Mouse (Mus musculus) midbrain, postnatal 0 days (tissue): ENCODE results near the gene Rab4a. TPM values are rescaled to one million over a fixed set of nuclear protein-coding genes. Genes with fewer than 3 reads are reported as not detected.

Experiments
- ATAC-seq: fragments of 200-750 bp; cut with Nextera tagmentation; 2 replicates; pipeline ENCODE4 v1.8.0; 2017; ENCODE audit warnings: moderate number of reproducible peaks, mild to moderate bottlenecking, moderate TSS enrichment, moderate library complexity; ENCODE audit not compliant: low FRiP score
- DNase-seq: peaks from one replicate; pipeline ENCODE4 v3.0.0-alpha.2; 2015; ENCODE audit warnings: low spot score
- H3K27ac ChIP-seq: fragments of 300-500 bp; sonication (generic); 2 replicates; pipeline ENCODE4 v1.5.1; 2014; ENCODE audit warnings: low read depth, mild to moderate bottlenecking, low read length, mixed read lengths
- H3K27me3 ChIP-seq: fragments of 300-500 bp; sonication (generic); 2 replicates; pipeline ENCODE4 v1.6.1; 2014; ENCODE audit warnings: low read length, control low read depth, mixed read lengths; ENCODE audit not compliant: insufficient read depth
- H3K36me3 ChIP-seq: fragments of 300-500 bp; sonication (generic); 2 replicates; pipeline ENCODE4 v1.6.1; 2014; ENCODE audit warnings: low read length, control low read depth, mixed read lengths; ENCODE audit not compliant: insufficient read depth
- H3K4me1 ChIP-seq: fragments of 300-500 bp; sonication (generic); 2 replicates; pipeline ENCODE4 v1.6.1; 2014; ENCODE audit warnings: mild to moderate bottlenecking, control low read depth, antibody characterized with exemption, low read length, mixed read lengths; ENCODE audit not compliant: insufficient read depth
- H3K4me2 ChIP-seq: fragments of 300-500 bp; sonication (generic); 2 replicates; pipeline ENCODE4 v1.6.1; 2014; ENCODE audit warnings: low read depth, mild to moderate bottlenecking, low read length, mixed read lengths; ENCODE audit not compliant: poor library complexity, severe bottlenecking
- H3K4me3 ChIP-seq: fragments of 300-500 bp; sonication (generic); 2 replicates; pipeline ENCODE4 v1.5.1; 2014; ENCODE audit warnings: low read depth, mild to moderate bottlenecking, low read length, moderate library complexity
- H3K9ac ChIP-seq: fragments of 300-500 bp; sonication (generic); replicated peaks from 2 replicates; pipeline ENCODE4 v1.6.1; 2014; ENCODE audit warnings: mild to moderate bottlenecking, low read length, moderate library complexity, mixed read lengths; ENCODE audit not compliant: poor library complexity, severe bottlenecking
- H3K9me3 ChIP-seq: fragments of 300-500 bp; sonication (generic); 2 replicates; pipeline ENCODE4 v1.6.1; 2016; ENCODE audit warnings: low read length, control low read depth
- CTCF ChIP-seq: IDR thresholded peaks from 2 replicates; pipeline ENCODE4 v1.5.1; 2016; ENCODE audit warnings: antibody characterized with exemption, mild to moderate bottlenecking
- WGBS: fragments of 180-500 bp; shearing (Covaris S2); extraction: QIAGEN DNeasy Blood & Tissue Kit; methylation state at CpG from one replicate; pipeline ENCODE4 v1.1.7; 2014; 5-methylcytosine and 5-hydroxymethylcytosine counted together
- polyA plus RNA-seq: library from polyadenylated mRNA; unstranded; fragments of >200 nt; fragmentation: Nextera tagmentation; extraction: Ambion mirVana; gene quantifications from 2 replicates; pipeline ENCODE4 v1.2.1, GENCODE M21; 2015
- total RNA-seq: library from RNA; depleted of rRNA; stranded (reverse); fragments of >200 nt; gene quantifications from 2 replicates; pipeline ENCODE4 v1.2.3, GENCODE M21; 2014

Gene Rab4a
- total and polyA plus RNA-seq, 2 experiments from 2014 or later: 59.8 to 97.7 TPM

- no peaks in the 10 kb centered on the region for H3K4me1 ChIP-seq
- no peaks in the 10 kb centered on the region for H3K27me3 ChIP-seq
- no peak overlapping the region for H3K4me3 ChIP-seq
- H3K27ac ChIP-seq: no peak overlapping the region
- H3K9me3 ChIP-seq: no peaks in the 10 kb centered on the region
- DNase-seq (no peak), ATAC-seq (no peak)
- H3K9ac ChIP-seq: no peak overlapping the region
- H3K4me2 ChIP-seq: no peak overlapping the region
- TF ChIP-seq CTCF: no peak
- H3K36me3 ChIP-seq: 0 out of 2 replicates have a peak, but pooled peaks cover 6% of the 10 kb centered on the region
- 91% methylated on average over 12 of the region's 12 CpGs for WGBS
Measured at GRCm38 (mm10) chr8:123842086-123842485, 36.3 kb downstream of the Rab4a start.

- Histone ChIP-seq H3K4me3 (no peak overlapping the region), H3K4me2 (no peak overlapping the region), H3K4me1 (no peaks in the 10 kb centered on the region), H3K27ac (no peak overlapping the region), H3K9ac (no peak overlapping the region), H3K9me3 (no peaks in the 10 kb centered on the region), H3K36me3 (no peaks in the 10 kb centered on the region), H3K27me3 (no peaks in the 10 kb centered on the region)
- no peak for DNase-seq
- WGBS: 90% methylated on average over 7 of the region's 7 CpGs
- no peak for TF ChIP-seq CTCF
- ATAC-seq: no peak
Measured at GRCm38 (mm10) chr8:123844341-123844740, 38.6 kb downstream of the Rab4a start.

- no peak overlapping the region for H3K27ac ChIP-seq
- TF ChIP-seq CTCF: no peak
- ATAC-seq (no peak), DNase-seq (no peak)
- no peaks in the 10 kb centered on the region for H3K27me3 ChIP-seq
- 93% methylated on average over 13 of the region's 13 CpGs for WGBS
- no peaks in the 10 kb centered on the region for H3K4me1 ChIP-seq
- no peak overlapping the region for H3K4me3 ChIP-seq
- H3K9ac ChIP-seq: no peak overlapping the region
- H3K36me3 ChIP-seq: no peaks in the 10 kb centered on the region
- no peak overlapping the region for H3K4me2 ChIP-seq
- H3K9me3 ChIP-seq: no peaks in the 10 kb centered on the region
Measured at GRCm38 (mm10) chr8:123845114-123845513, 39.3 kb downstream of the Rab4a start.

GRCm38 (mm10) chr8:123845991-123846390 is 40.2 kb downstream of the Rab4a start:
- no peak for DNase-seq
- no peak for TF ChIP-seq CTCF
- Histone ChIP-seq H3K36me3 (no peaks in the 10 kb centered on the region), H3K9ac (no peak overlapping the region), H3K4me3 (no peak overlapping the region), H3K27me3 (no peaks in the 10 kb centered on the region), H3K27ac (no peak overlapping the region), H3K9me3 (no peaks in the 10 kb centered on the region), H3K4me1 (no peaks in the 10 kb centered on the region), H3K4me2 (no peak overlapping the region)
- ATAC-seq: no peak
- 94% methylated on average over 10 of the region's 10 CpGs for WGBS

GRCm38 (mm10) chr8:123846509-123846908 is 40.7 kb downstream of the Rab4a start:
- no peak overlapping the region for H3K4me3 ChIP-seq
- no peak for DNase-seq
- H3K27ac ChIP-seq: no peak overlapping the region
- ATAC-seq: no peak
- H3K9ac ChIP-seq: no peak overlapping the region
- H3K4me1 ChIP-seq: no peaks in the 10 kb centered on the region
- no peaks in the 10 kb centered on the region for H3K36me3 ChIP-seq
- no peaks in the 10 kb centered on the region for H3K9me3 ChIP-seq
- H3K4me2 ChIP-seq: no peak overlapping the region
- 92% methylated on average over 12 of the region's 12 CpGs for whole genome bisulfite sequencing
- H3K27me3 ChIP-seq: no peaks in the 10 kb centered on the region
- no peak for TF ChIP-seq CTCF

GRCm38 (mm10) chr8:123847546-123847945 is 41.8 kb downstream of the Rab4a start:
- H3K4me1 ChIP-seq: no peaks in the 10 kb centered on the region
- no peaks in the 10 kb centered on the region for H3K36me3 ChIP-seq
- H3K9me3 ChIP-seq: no peaks in the 10 kb centered on the region
- H3K9ac ChIP-seq: no peak overlapping the region
- 72% methylated on average over 3 of the region's 3 CpGs for WGBS
- TF ChIP-seq CTCF: no peak
- no peak overlapping the region for H3K4me3 ChIP-seq
- H3K27ac ChIP-seq: no peak overlapping the region
- no peak overlapping the region for H3K4me2 ChIP-seq
- H3K27me3 ChIP-seq: no peaks in the 10 kb centered on the region
- DNase-seq (no peak), ATAC-seq (no peak)
